In the genomic region with DNA sequence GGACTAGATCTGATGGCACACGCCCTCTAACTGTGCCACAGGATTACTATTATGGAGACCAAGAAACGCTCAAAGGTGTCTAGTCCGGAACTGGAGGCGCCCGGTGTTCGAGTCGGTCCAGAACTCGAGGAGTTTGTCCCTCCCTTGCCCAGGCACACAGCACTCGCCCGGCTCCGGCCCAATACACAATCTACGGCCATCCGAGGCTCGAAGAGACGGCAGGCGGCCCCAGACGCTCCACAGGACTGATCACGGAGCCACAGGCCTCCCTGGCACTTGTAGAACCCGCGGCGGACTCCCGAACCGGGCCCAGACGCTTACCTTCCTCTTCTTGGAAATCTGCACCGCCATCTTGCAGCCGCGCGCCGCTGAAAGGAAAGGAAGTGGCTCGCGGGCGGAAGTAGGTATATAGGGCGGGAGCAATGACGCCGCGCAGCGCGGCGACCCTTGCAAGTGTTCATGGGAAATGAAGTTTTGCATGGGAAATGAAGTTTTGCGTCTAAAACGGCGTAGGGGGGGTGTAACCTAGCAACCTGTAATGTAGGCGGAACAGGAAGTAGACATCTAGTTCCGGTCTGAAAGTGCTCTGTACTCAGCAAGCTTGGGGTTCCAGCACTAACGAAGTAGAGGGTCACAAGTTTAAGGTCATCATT, we compare ENCODE assay signal across 8 mouse cellular contexts. TPM values are rescaled to one million over a fixed set of nuclear protein-coding genes. Genes with fewer than 3 reads are reported as not detected.
DNase-seq lines count a peak whose midpoint lies in the region; ATAC-seq and TF ChIP-seq lines count a peak whose summit lies in the region.

TSS of gene Rps3 (minus strand) at position 468 of the 653 bp plus-strand sequence.

- H3K9ac ChIP-seq in CH12.LX (ENCODE audit: insufficient read depth, low read depth) = peak within 1 kb of the TSS; percentile 99
- H3K9ac ChIP-seq in forebrain, embryonic 11.5 days (ENCODE audit: low read length) = peak within 1 kb of the TSS; percentile 85
- H3K9ac ChIP-seq in heart, embryonic 16.5 days (ENCODE audit: low read length) = peak within 1 kb of the TSS; percentile 84
- H3K9ac ChIP-seq in liver, embryonic 15.5 days = peak within 1 kb of the TSS; percentile 78
- H3K9ac ChIP-seq in neural tube, embryonic 12.5 days = peak within 1 kb of the TSS; percentile 94

- no peaks in the 10 kb centered on the region for H3K9me3 ChIP-seq in CH12.LX (replicated peaks; ENCODE audit: low read length)
- H3K9me3 ChIP-seq in forebrain, embryonic 11.5 days (ENCODE audit: control insufficient read depth, low read length) = no peaks in the 10 kb centered on the region
- no peaks in the 10 kb centered on the region for H3K9me3 ChIP-seq in heart, embryonic 16.5 days (replicated peaks; ENCODE audit: control insufficient read depth, low read length)
- H3K9me3 ChIP-seq in liver, embryonic 15.5 days (replicated peaks) = no peaks in the 10 kb centered on the region
- no peaks in the 10 kb centered on the region for H3K9me3 ChIP-seq in neural tube, embryonic 12.5 days

- peak within 1 kb of the TSS; percentile 88 to 99 (median 93) for H3K4me3 ChIP-seq in CH12.LX (replicated peaks in 1 of 3; ENCODE audit: low read depth in 2 of 3, low read length in 2 of 3, poor library complexity in 1 of 3)
- H3K4me3 ChIP-seq in forebrain, embryonic 11.5 days (ENCODE audit: low read depth, low read length) = peak within 1 kb of the TSS; percentile 77
- H3K4me3 ChIP-seq in heart, embryonic 16.5 days (ENCODE audit: low read length) = peak within 1 kb of the TSS; percentile 65
- H3K4me3 ChIP-seq in liver, embryonic 15.5 days (replicated peaks) = peak within 1 kb of the TSS; percentile 77
- H3K4me3 ChIP-seq in neural tube, embryonic 12.5 days = peak within 1 kb of the TSS; percentile 74

- dilution Hi-C loops in CH12.LX (cut with MboI; ENCODE audit: extremely low pct_ligation_motif_present, extremely low pct_unique_long_range_greater_than_20kb, low sequenced_read_pairs) = no loop called here

- peak; percentile 96 for ATAC-seq in forebrain, embryonic 11.5 days (replicated peaks; ENCODE audit: low FRiP score)
- peak; percentile 96 for ATAC-seq in heart, embryonic 16.5 days (replicated peaks; ENCODE audit: extremely low read depth, insufficient read depth, low FRiP score)
- ATAC-seq in liver, embryonic 15.5 days (ENCODE audit: insufficient read depth) = peak; percentile 92
- ATAC-seq in neural tube, embryonic 12.5 days (ENCODE audit: low FRiP score, low read depth) = peak; percentile 96

- peak within 1 kb of the TSS; percentile 52 for H3K27ac ChIP-seq in CH12.LX (ENCODE audit: insufficient read depth, low read depth)
- H3K27ac ChIP-seq in forebrain, embryonic 11.5 days (ENCODE audit: low read depth, low read length) = peak within 1 kb of the TSS; percentile 69
- peak within 1 kb of the TSS; percentile 82 for H3K27ac ChIP-seq in heart, embryonic 16.5 days (ENCODE audit: low read length)
- H3K27ac ChIP-seq in liver, embryonic 15.5 days (replicated peaks) = peak within 1 kb of the TSS; percentile 82
- H3K27ac ChIP-seq in neural tube, embryonic 12.5 days = peak within 1 kb of the TSS; percentile 37; the same call in 1 of the 2 replicates

- TF ChIP-seq RAD21 in CH12.LX (IDR thresholded peaks at IDR 0.05; ENCODE audit: low read depth, low read length) = no peak

- peak; percentile 98 for TF ChIP-seq POLR2A in CH12.LX (IDR thresholded peaks at IDR 0.05; ENCODE audit: low read depth, low read length)

- H3K79me2 ChIP-seq in CH12.LX (replicated peaks; ENCODE audit: control insufficient read depth, extremely low read depth, insufficient read depth, poor library complexity, severe bottlenecking) = peaks cover 50% of the 10 kb centered on the region

- peaks cover 6% of the 10 kb centered on the region for H3K27me3 ChIP-seq in CH12.LX (replicated peaks)
- no peaks in the 10 kb centered on the region for H3K27me3 ChIP-seq in forebrain, embryonic 11.5 days (ENCODE audit: control insufficient read depth, insufficient read depth, low read length)
- no peaks in the 10 kb centered on the region for H3K27me3 ChIP-seq in heart, embryonic 16.5 days (ENCODE audit: control insufficient read depth, insufficient read depth, low read length)
- H3K27me3 ChIP-seq in liver, embryonic 15.5 days = 0 out of 2 replicates have a peak, but pooled peaks cover 6% of the 10 kb centered on the region
- peaks cover 7% of the 10 kb centered on the region; the same call in 1 of the 2 replicates for H3K27me3 ChIP-seq in neural tube, embryonic 12.5 days (replicated peaks)

- TF ChIP-seq CTCF in CH12.LX (conservative IDR thresholded peaks at IDR 0.05 in 1 of 2, IDR thresholded peaks at IDR 0.05 in 1 of 2; ENCODE audit: low read depth in 2 of 2, low read length in 2 of 2) = no peak

- under 1% methylated on average over 45 of the region's 45 CpGs for WGBS in forebrain, embryonic 11.5 days
- WGBS in heart, embryonic 16.5 days = under 1% methylated on average over 45 of the region's 45 CpGs
- WGBS in liver, embryonic 15.5 days (ENCODE audit: insufficient replicate concordance) = under 1% methylated on average over 45 of the region's 45 CpGs
- WGBS in neural tube, embryonic 12.5 days = under 1% methylated on average over 45 of the region's 45 CpGs

- peak; percentile 98 for DNase-seq in CH12.LX (ENCODE audit: extremely low read depth)
- peak; percentile 95 for DNase-seq in c-Kit-positive CD71-positive TER-119-negative erythroid progenitor cells, embryonic 14.5 days (ENCODE audit: low read depth)
- DNase-seq in forebrain, embryonic 11.5 days (ENCODE audit: low spot score) = peak; percentile 94
- peak; percentile 94 to 98 for DNase-seq in kidney, postnatal 36 days
- DNase-seq in telencephalon, adult 2 months (ENCODE audit: low read depth, low spot score) = peak; percentile 99

- peaks cover 40 to 45% of the 10 kb centered on the region in 2 experiments for H3K36me3 ChIP-seq in CH12.LX (replicated peaks in 1 of 2; ENCODE audit: control insufficient read depth in 1 of 2, insufficient read depth in 1 of 2, low read length in 1 of 2)
- H3K36me3 ChIP-seq in forebrain, embryonic 11.5 days (ENCODE audit: control insufficient read depth, insufficient read depth, low read length) = peaks cover 33% of the 10 kb centered on the region
- H3K36me3 ChIP-seq in heart, embryonic 16.5 days (ENCODE audit: control insufficient read depth, insufficient read depth) = peaks cover 40% of the 10 kb centered on the region
- H3K36me3 ChIP-seq in liver, embryonic 15.5 days (replicated peaks) = peaks cover 43% of the 10 kb centered on the region
- H3K36me3 ChIP-seq in neural tube, embryonic 12.5 days = peaks cover 39% of the 10 kb centered on the region

- H3K4me2 ChIP-seq in CH12.LX (ENCODE audit: insufficient read depth, low read depth, poor library complexity, severe bottlenecking) = peak within 1 kb of the TSS; percentile 68
- H3K4me2 ChIP-seq in forebrain, embryonic 11.5 days (ENCODE audit: low read depth, low read length, severe bottlenecking) = peak within 1 kb of the TSS; percentile 93
- peak within 1 kb of the TSS; percentile 86 for H3K4me2 ChIP-seq in heart, embryonic 16.5 days (ENCODE audit: low read depth, low read length)
- H3K4me2 ChIP-seq in liver, embryonic 15.5 days = peak within 1 kb of the TSS; percentile 81
- H3K4me2 ChIP-seq in neural tube, embryonic 12.5 days (replicated peaks) = peak within 1 kb of the TSS; percentile 91

- H3K4me1 ChIP-seq in CH12.LX (ENCODE audit: control insufficient read depth in 1 of 2, insufficient read depth in 2 of 2) = peaks cover 19 to 40% of the 10 kb centered on the region in 2 experiments
- H3K4me1 ChIP-seq in forebrain, embryonic 11.5 days (replicated peaks; ENCODE audit: control insufficient read depth, insufficient read depth, low read length) = peaks cover 19% of the 10 kb centered on the region; the same call in 1 of the 2 replicates
- peaks cover 31% of the 10 kb centered on the region for H3K4me1 ChIP-seq in heart, embryonic 16.5 days (ENCODE audit: control insufficient read depth, insufficient read depth, low read length)
- peaks cover 51% of the 10 kb centered on the region for H3K4me1 ChIP-seq in liver, embryonic 15.5 days (replicated peaks)
- peaks cover 35% of the 10 kb centered on the region for H3K4me1 ChIP-seq in neural tube, embryonic 12.5 days

- TF ChIP-seq EP300 in CH12.LX (IDR thresholded peaks at IDR 0.05; ENCODE audit: low read length) = no peak

- in situ Hi-C loops in CH12.LX (cut with MboI; ENCODE audit: low pct_ligation_motif_present, low pct_unique_long_range_greater_than_20kb, low sequenced_read_pairs) = no loop called here

TF ChIP-seq in CH12.LX, 34 proteins besides CTCF, POLR2A, EP300 and RAD21 (continues in another document):
- TF ChIP-seq CHD1 (IDR thresholded peaks at IDR 0.05; ENCODE audit: low read depth, low read length) (no peak), USF1 (IDR thresholded peaks at IDR 0.05; ENCODE audit: low read depth, low read length) (no peak), HCFC1 (IDR thresholded peaks at IDR 0.05; ENCODE audit: low read depth, low read length) (peak; percentile 99), POLR2AphosphoS2 (IDR thresholded peaks at IDR 0.05; ENCODE audit: low read depth, low read length) (peak; percentile 93; the same call in 1 of the 2 replicates), MXI1 (IDR thresholded peaks at IDR 0.05; ENCODE audit: low read depth, low read length) (peak; percentile 81), NRF1 (IDR thresholded peaks at IDR 0.05; ENCODE audit: low read depth, low read length) (peak; percentile 69), MYC (IDR thresholded peaks at IDR 0.05; ENCODE audit: low read depth, low read length) (peak; percentile 88), SIN3A (IDR thresholded peaks at IDR 0.05; ENCODE audit: low read length) (peak; percentile 96), ELF1 (IDR thresholded peaks at IDR 0.05; ENCODE audit: low read depth, low read length) (peak; percentile 99), KAT2A (IDR thresholded peaks at IDR 0.05; ENCODE audit: insufficient replicate concordance, low read length) (peak; percentile 98), TCF12 (IDR thresholded peaks at IDR 0.05; ENCODE audit: low read depth, low read length) (peak; percentile 99), E2F4 (IDR thresholded peaks at IDR 0.05; ENCODE audit: insufficient replicate concordance, low read depth, low read length) (peak; percentile 86; the same call in 1 of the 2 replicates), MAFK (IDR thresholded peaks at IDR 0.05; ENCODE audit: insufficient replicate concordance, low read length) (0 out of 2 replicates have a peak, but pooled peaks have one; percentile 16), MAX (IDR thresholded peaks at IDR 0.05; ENCODE audit: low read length) (peak; percentile 77; the same call in 1 of the 2 replicates)

RNA-seq across cellular contexts. Expression of gene Rps3, which starts in this region (rescaled TPM):
- total RNA-seq in CH12.LX (2012; rRNA removed) (2,320 and 2,484 TPM in 2 replicates), CH12.LX (2014; rRNA removed) (3,699 and 3,874 TPM in 2 replicates)
- polyA plus RNA-seq in CH12.LX (2012; ENCODE audit: insufficient read length, low read depth) = 1,738 and 1,898 TPM in 2 replicates
- polyA plus RNA-seq in forebrain, embryonic 11.5 days (2014; fragmentation: Nextera tagmentation; extraction: Ambion mirVana) = 699 and 715 TPM in 2 replicates
- polyA plus RNA-seq in heart, embryonic 16.5 days (2015; fragmentation: Nextera tagmentation; extraction: Ambion mirVana) = 471 and 474 TPM in 2 replicates
- polyA plus RNA-seq in liver, embryonic 15.5 days (2015; fragmentation: Nextera tagmentation; extraction: Ambion mirVana) = 380 and 449 TPM in 2 replicates
- polyA plus RNA-seq in neural tube, embryonic 12.5 days (2016; fragmentation: Nextera tagmentation; extraction: Ambion mirVana) = 536 and 541 TPM in 2 replicates

Comparison
In these comparisons a context has a peak if more than half of its experiments do, and no peak if none do; other contexts are left out.
1. Peak in every context shown above with its lines: DNase-seq, ATAC-seq, H3K4me3 ChIP-seq and H3K27ac ChIP-seq.